Mouse (Mus musculus): ENCODE results near the gene Lgals4.

Gene Lgals4

DNA sequence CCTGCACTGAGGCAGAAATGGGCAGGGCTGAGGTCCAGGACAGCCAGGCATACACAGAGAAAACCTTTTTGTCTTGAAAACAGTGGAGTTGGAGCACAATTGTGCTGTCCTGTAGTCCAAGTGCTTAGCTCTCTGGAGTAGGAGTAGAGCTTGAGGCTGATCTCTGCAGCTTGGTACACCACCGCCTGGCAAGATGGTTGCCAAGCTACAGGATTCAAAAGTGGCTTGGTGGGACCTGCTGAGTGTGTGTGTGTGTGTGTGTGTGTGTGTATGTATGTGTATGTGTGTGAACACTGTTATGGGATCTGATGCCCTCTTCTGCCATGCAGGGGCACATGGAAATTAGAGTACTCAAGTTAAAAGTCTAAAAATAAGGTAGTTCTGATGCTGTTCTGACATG, 11.1 kb upstream of the Lgals4 start:
- DNase-seq (ENCODE audit: low spot score in 2 of 2) = no peak

DNA sequence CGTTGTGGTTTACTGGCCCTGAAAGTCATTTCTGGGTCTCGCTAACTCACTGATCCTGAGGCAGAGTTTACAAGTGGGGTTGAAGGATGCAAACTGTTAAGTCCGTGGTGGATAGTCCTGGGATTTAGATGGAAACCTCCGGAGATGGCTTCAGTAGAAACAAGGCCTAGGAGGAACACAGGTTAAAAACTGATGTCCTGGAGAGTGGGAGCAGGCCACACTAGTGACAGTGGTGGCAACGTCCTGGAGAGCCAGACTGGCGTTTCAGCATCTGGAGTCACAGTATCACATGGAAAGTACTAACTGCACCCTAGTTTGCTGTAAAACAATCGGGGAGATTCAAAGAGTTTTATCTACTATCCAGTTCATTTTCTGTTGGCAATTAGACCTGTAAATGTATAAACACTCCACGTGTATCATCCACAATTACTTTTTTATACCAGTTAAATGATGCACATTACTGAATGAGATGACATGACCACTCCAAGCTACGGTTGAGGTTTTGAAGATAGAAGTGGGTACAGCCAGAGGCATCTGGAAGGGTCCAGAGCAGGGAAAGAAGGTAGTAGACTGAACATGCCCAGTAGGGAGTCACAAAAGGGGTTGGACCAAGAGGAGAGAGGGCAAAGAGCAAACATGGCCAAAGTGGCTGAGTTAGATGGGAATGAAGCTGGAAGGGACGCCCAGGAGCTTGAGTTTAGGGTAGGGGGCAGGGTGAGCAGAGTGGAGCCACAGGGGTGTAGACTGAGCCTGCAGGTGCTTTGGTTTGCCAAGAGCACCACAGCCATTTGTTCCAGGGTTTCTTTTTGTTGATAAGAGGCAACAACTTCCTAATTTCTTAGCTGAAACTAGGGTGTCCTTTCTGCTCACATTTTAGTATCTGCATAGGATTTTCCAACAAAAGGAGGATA, 10.4 kb upstream of the Lgals4 start:
- DNase-seq (ENCODE audit: low spot score in 2 of 2) = no peak

DNA sequence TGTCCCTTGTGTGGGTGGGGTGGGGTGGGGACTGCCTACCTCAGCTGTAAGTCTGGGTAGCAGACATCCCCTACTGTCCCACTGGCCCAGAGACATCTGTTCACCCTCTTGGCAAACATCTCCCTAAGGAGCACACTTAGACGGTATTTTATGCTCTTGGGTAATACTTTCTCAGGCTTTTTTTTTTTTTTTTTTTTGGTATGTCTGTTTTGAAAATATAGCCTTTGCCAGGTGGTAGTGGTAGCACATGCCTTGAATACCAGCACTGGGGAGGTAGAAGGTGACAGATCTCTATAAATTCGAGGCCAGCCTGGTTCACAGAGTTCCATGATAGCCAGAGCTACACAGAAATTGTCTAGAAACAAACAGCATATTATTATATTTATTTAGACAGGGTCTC, 9.7 kb upstream of the Lgals4 start:
- no peak for DNase-seq (ENCODE audit: low spot score in 2 of 2)

DNA sequence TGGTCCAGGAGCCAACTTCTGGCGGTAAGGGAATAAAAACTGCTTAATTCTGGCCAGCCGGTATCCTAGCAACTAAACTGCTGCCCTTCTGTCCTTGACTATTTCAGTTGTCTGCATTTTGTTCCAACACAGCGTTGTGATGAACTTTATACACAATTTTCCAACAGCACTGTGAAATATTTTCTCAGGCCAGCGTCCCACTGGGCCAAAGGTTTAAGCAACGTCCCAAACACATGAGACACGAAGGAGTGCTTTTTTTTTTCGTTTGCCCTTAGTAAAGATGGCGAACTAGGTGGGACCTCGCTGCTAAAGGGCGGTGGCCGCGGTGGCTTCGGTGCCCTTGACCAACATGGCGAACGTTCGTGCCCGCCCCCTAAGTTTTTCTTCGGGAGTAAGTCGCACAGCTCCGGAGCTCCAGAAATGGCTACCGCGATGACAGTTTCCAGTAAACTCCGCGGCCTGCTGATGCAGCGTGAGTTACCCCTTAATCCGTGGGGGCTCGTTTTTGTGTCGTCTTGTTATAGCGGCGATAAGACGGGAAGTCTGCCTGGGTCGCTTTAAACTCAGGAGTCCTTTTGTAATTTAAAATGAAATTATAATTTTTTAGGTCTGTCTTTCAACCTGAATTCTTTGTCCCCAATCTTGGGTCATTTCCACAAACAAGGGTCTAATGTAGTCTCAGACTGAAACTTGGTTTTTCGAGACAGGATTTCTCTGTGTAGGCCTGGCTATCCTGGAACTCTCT, 8.5 kb upstream of the Lgals4 start, which contains the start of gene Ech1:
Ech1 (plus strand) TSS at position 277 of the 745 bp plus-strand sequence.
- peak; percentile 87 to 89 for DNase-seq (ENCODE audit: low spot score in 2 of 2)

- no peak for DNase-seq (ENCODE audit: low spot score in 2 of 2)
These were observed 7.8 kb upstream of the Lgals4 start for GRCm38 (mm10) chr7:28825686-28826401.

GRCm38 (mm10) chr7:28826402-28826772, 7.3 kb upstream of the Lgals4 start:
- DNase-seq (ENCODE audit: low spot score in 2 of 2) = no peak

- DNase-seq (ENCODE audit: low spot score in 2 of 2) = peak; percentile 72 to 78
These were observed 6.3 kb upstream of the Lgals4 start for GRCm38 (mm10) chr7:28827338-28827737.

DNA sequence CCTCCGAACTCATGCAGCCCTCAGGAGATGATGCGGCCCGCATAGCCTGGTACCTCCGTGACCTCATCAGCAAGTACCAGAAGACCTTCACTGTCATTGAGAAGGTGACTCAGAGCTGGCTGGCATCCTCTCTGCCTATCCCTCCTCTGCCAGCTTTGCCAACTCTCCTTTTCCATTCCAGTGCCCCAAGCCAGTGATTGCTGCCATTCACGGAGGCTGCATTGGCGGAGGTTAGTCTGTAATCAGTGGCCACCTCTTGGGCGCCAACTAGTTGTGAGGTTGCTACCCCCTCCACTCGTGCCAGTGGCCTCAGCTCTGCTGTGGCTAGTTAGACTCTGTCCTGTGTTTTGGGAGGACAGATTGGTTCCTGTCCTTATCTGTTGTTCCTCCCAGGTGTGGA, 3.8 kb upstream of the Lgals4 start:
- no peak for DNase-seq (ENCODE audit: low spot score in 2 of 2)

GRCm38 (mm10) chr7:28830981-28831380, 2.7 kb upstream of the Lgals4 start:
- no peak for DNase-seq (ENCODE audit: low spot score in 2 of 2)

- DNase-seq (ENCODE audit: low spot score in 2 of 2) = no peak
These were observed 2.1 kb upstream of the Lgals4 start for GRCm38 (mm10) chr7:28831411-28832125.

DNA sequence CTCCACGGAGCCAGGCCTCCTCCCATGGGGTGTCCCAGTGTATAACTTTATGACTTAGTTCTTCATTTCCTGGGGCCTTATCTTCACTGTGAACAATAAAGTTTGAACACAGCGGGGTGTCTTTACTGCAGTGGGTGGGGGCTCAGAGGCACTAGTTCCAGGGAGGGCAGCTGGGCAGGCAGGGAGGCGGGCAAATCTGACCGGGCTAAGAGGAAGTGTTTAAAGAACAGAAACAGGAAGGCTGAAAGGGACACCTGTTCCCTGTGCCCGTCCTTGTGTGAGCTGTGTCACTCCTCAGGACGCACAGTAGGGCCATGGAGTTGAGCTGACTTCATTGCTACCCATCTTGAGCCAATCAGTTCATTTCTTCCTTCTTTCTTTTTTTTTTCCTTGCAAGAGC, 1.5 kb upstream of the Lgals4 start:
- DNase-seq (ENCODE audit: low spot score in 2 of 2) = no peak

DNA sequence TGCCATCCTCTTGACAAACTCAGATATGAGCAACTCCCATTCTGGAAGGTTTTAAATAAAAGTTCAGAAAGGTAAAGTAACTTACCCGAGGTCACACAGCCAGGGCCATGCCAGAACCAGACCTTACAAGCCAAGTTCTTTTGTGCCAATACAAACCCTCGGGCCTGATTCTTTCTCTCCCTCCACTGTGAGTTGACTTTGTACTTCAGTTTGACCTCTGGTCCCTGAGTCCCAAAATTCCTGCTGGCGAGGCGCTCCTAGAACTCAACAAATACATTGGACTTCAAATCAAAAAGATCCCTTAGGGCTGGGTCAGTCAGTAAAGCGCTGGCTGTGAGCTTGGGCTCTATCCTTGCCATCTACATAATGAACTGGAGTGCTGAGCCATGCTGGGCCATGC, 3.3 kb downstream of the Lgals4 start:
- DNase-seq (ENCODE audit: low spot score in 2 of 2) = no peak

DNA sequence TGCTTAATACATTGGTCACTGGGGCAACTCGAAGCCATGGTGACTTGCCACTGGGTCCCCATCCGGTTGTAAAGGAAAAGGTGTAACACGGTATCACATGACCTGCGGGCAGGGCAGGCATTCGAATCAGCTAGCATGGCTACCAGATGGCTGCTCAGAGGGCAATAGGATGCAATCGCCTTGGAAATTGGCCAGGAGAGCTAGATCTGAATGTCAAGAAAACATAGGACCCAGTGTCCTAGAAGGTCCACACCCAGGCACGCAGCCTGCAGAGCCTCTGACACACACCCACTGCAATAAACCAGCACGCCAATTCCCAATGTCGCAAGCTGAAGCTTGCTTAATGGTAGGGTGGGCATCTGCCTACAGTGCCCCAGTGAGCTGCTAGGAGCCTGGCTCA, 4.7 kb downstream of the Lgals4 start:
- DNase-seq (ENCODE audit: low spot score in 2 of 2) = no peak

GRCm38 (mm10) chr7:28847273-28847672, 13.6 kb downstream of the Lgals4 start:
- DNase-seq (ENCODE audit: low spot score in 2 of 2) = no peak

- DNase-seq (ENCODE audit: low spot score in 2 of 2) = no peak
These were observed 16.1 kb downstream of the Lgals4 start for GRCm38 (mm10) chr7:28849700-28850236.

GRCm38 (mm10) chr7:28850642-28851041, 17.0 kb downstream of the Lgals4 start:
- DNase-seq (ENCODE audit: low spot score in 2 of 2) = no peak

GRCm38 (mm10) chr7:28859953-28860352, 26.3 kb downstream of the Lgals4 start:
- DNase-seq (ENCODE audit: low spot score in 2 of 2) = no peak

GRCm38 (mm10) chr7:28860898-28861297, 27.2 kb downstream of the Lgals4 start:
- no peak for DNase-seq (ENCODE audit: low spot score in 2 of 2)

GRCm38 (mm10) chr7:28862817-28863499, 29.3 kb downstream of the Lgals4 start:
- DNase-seq (ENCODE audit: low spot score in 2 of 2) = peak; percentile 56 to 64

DNA sequence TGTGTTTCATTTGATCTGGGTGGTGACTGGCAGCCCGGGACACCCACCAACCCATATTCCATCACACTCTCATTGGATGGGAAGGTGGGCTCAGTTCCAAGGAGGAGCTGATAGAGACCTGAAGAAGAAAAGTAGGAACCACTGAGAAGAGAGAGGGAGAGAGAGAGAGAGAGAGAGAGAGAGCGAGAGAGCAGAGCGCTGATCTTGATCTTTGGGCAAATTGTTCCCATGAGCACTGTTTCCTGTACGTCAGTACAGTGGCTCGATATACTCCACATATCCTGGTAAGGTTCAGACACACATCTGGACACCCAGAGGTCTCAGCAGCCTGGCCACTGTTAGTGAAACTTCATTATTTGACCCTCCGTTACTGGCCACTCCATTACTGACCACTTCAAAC, 29.9 kb downstream of the Lgals4 start, which contains the start of gene Lgals7:
Lgals7 (plus strand) TSS at position 314 of the 400 bp plus-strand sequence.
- DNase-seq (ENCODE audit: low spot score in 2 of 2) = no peak

All from right cerebral cortex, adult 2 months (tissue).